Mouse (Mus musculus): Measurements from ENCODE around the gene Wdr19.

DNA sequence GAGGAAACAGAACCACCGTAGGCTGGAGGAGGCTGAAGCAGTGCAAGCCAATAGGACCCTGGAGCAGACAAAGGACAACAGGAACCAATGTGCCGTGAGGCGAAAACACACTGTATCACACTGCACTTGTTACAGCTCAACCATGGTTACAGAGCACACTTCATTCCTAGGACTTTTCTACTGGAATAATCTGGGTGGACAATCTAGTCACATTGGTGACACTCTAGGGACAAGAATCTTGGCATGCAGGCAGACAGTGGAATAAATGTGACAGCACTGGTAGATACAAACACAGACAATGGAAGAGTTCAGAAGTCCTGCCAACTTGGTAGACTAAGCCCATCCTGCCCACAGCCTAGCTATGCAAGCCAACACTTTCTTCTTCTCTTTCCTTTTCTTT lies 81.7 kb downstream of the Wdr19 start:
- no peak for TF ChIP-seq POLR2A (IDR thresholded peaks at IDR 0.05; ENCODE audit: borderline replicate concordance, control insufficient read depth, low read depth, low read length)
- no peak for TF ChIP-seq CTCF (IDR thresholded peaks at IDR 0.05; ENCODE audit: control insufficient read depth, insufficient read depth, low read length)

Measured in bone marrow, adult 2 months (tissue).